Mouse (Mus musculus): ENCODE measurements at regions not wholly inside any gene's neighbourhood (a gene's known extent, or its start where the extent isn't known, plus 50 kb on each side); places are given as distances from the start of the nearest gene placed in this dataset.

- DNase-seq (ENCODE audit: extremely low spot score) = peak; percentile 57
Observed at GRCm38 (mm10) chr17:87531411-87532157, 84.8 kb upstream of the Calm2 start.

- DNase-seq (ENCODE audit: extremely low spot score) = no peak
Observed at GRCm38 (mm10) chr17:87532158-87532545, 85.4 kb upstream of the Calm2 start.

GRCm38 (mm10) chr17:87532762-87533161 is 86.0 kb upstream of the Calm2 start:
- no peak for DNase-seq (ENCODE audit: extremely low spot score)

GRCm38 (mm10) chr17:87549568-87549967 is 86.2 kb upstream of the Epcam start:
- DNase-seq (ENCODE audit: extremely low spot score) = no peak

- DNase-seq (ENCODE audit: extremely low spot score) = no peak
Observed at GRCm38 (mm10) chr17:87550518-87551164, 85.1 kb upstream of the Epcam start.

- no peak for DNase-seq (ENCODE audit: extremely low spot score)
Observed at GRCm38 (mm10) chr17:87554561-87554960, 81.2 kb upstream of the Epcam start.

GRCm38 (mm10) chr17:87558419-87558818 is 77.4 kb upstream of the Epcam start:
- no peak for DNase-seq (ENCODE audit: extremely low spot score)

GRCm38 (mm10) chr17:87559641-87560040 is 76.1 kb upstream of the Epcam start:
- DNase-seq (ENCODE audit: extremely low spot score) = no peak

GRCm38 (mm10) chr17:87560923-87561322 is 74.9 kb upstream of the Epcam start:
- no peak for DNase-seq (ENCODE audit: extremely low spot score)

GRCm38 (mm10) chr17:87563375-87563774 is 72.4 kb upstream of the Epcam start:
- DNase-seq (ENCODE audit: extremely low spot score) = no peak

- DNase-seq (ENCODE audit: extremely low spot score) = no peak
Observed at GRCm38 (mm10) chr17:87565631-87566030, 70.1 kb upstream of the Epcam start.

- DNase-seq (ENCODE audit: extremely low spot score) = no peak
Observed at GRCm38 (mm10) chr17:87566296-87566695, 69.5 kb upstream of the Epcam start.

- no peak for DNase-seq (ENCODE audit: extremely low spot score)
Observed at GRCm38 (mm10) chr17:87566996-87567395, 68.8 kb upstream of the Epcam start.

GRCm38 (mm10) chr17:87567475-87567874 is 68.3 kb upstream of the Epcam start:
- no peak for DNase-seq (ENCODE audit: extremely low spot score)

GRCm38 (mm10) chr17:87569981-87570380 is 65.8 kb upstream of the Epcam start:
- DNase-seq (ENCODE audit: extremely low spot score) = no peak

- peak; percentile 29 for DNase-seq (ENCODE audit: extremely low spot score)
Observed at GRCm38 (mm10) chr17:87570676-87571344, 65.0 kb upstream of the Epcam start.

GRCm38 (mm10) chr17:87571345-87571932 is 64.3 kb upstream of the Epcam start:
- peak; percentile 92 for DNase-seq (ENCODE audit: extremely low spot score)

- no peak for DNase-seq (ENCODE audit: extremely low spot score)
Observed at GRCm38 (mm10) chr17:87583575-87583974, 52.2 kb upstream of the Epcam start.

GRCm38 (mm10) chr17:87585355-87585754 is 50.4 kb upstream of the Epcam start:
- DNase-seq (ENCODE audit: extremely low spot score) = no peak
